Mouse (Mus musculus) G1E (cell line): ENCODE measurements around the gene Acp5.

Experiments used
- CTCF ChIP-seq: IDR thresholded peaks from 2 replicates; pipeline ENCODE4 v1.5.1; 2012; ENCODE audit warnings: low read depth, low read length, inconsistent platforms, mixed read lengths
- GATA1 ChIP-seq: IDR thresholded peaks from 2 replicates; pipeline ENCODE4 v1.6.1; 2012; ENCODE audit warnings: borderline replicate concordance, low read length, inconsistent platforms, mixed read lengths

DNA sequence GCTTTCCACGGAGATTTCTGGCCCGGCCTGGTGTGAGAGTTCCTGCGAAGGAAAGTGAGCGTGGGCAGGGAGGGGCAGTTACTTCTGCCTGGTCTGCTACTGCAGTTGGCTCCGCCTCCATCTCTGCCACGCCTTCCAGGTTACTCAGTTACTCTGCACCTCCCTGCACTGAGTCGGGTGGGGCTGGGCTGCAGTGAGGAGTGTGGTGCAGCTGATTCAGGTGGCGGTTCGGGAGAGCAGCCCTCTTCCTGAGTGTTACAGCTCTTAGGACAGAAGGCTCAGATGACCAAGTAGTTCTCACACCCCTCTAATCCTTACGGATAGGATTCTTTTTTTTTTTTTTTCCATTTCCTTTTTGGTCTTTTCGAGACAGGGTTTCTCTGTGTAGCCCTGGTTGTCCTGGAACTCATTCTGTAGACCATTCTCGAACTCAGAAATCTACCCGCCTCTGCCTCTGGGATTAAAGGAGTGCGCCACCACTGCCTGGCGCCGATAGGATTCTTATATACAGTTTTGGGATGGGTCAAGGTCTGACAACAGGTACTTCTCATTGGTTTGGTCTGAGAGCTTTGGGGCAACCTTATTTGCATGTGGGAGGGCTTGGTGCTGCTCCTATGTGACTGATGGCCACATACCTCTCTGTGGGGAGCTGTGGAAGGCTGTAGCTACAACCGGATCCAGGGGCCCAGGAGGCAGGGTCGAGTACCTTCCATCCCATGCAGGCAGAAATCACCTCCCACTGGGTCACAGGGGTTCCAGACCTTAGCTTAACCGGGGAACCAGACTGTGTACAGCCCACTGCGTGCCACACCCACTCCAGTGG is 14.1 kb upstream of the Acp5 start:
- no peak for TF ChIP-seq CTCF
- no peak for TF ChIP-seq GATA1
